Mouse (Mus musculus): ENCODE results near the gene Map1a. TPM values are rescaled to one million over a fixed set of nuclear protein-coding genes. Genes with fewer than 3 reads are reported as not detected.

Map1a gene
- polyA plus RNA-seq (2012; fragmentation: generic; extraction: Trizol), result 23.9 TPM
- long read RNA-seq, experiment 1, partial matches to known transcripts, result 8 of 9 reads
- long read RNA-seq, experiment 1, other reads (novel, unspliced or antisense), result 1 of 9 reads
- long read RNA-seq, experiment 2, partial matches to known transcripts, result 35 of 38 reads
- long read RNA-seq, experiment 2, other reads (novel, unspliced or antisense), result 3 of 38 reads

- Histone ChIP-seq H3K4me3 (ENCODE audit: insufficient read depth, poor library complexity, severe bottlenecking) (peak within 1 kb of the TSS; percentile 31), H3K79me3 (ENCODE audit: low read depth) (no peaks in the 10 kb centered on the region), H3K27me3 (ENCODE audit: control insufficient read depth, insufficient read depth, insufficient read length) (no peaks in the 10 kb centered on the region), H3K36me3 (ENCODE audit: control insufficient read depth, insufficient read depth) (no peaks in the 10 kb centered on the region), H3K79me2 (ENCODE audit: control insufficient read depth, insufficient read depth) (no peaks in the 10 kb centered on the region), H3ac (ENCODE audit: control insufficient read depth, insufficient read length, low read depth) (peak within 1 kb of the TSS; percentile 47)
- TF ChIP-seq CEBPB (IDR thresholded peaks at IDR 0.05; ENCODE audit: low read depth) (no peak), MYOG (IDR thresholded peaks at IDR 0.05; ENCODE audit: control insufficient read depth, extremely low read depth, insufficient read length) (no peak), FOSL1 (IDR thresholded peaks at IDR 0.05; ENCODE audit: insufficient read depth, low read length, poor library complexity, severe bottlenecking) (no peak), USF1 (IDR thresholded peaks at IDR 0.05; ENCODE audit: low read depth) (no peak), MYOD1 (IDR thresholded peaks at IDR 0.05; ENCODE audit: control insufficient read depth, insufficient read length, low read depth) (no peak), MAX (IDR thresholded peaks at IDR 0.05) (no peak), CTCF (IDR thresholded peaks at IDR 0.05; ENCODE audit: control insufficient read depth, insufficient read depth, insufficient read length) (no peak)
Measured at GRCm38 (mm10) chr2:121288901-121289729, at the start of gene Map1a. Gene Map1a, plus strand, starts transcription at chr2:121289600.

GRCm38 (mm10) chr2:121244099-121244498 lies 45.3 kb upstream of the Map1a start:
- no peaks in the 10 kb centered on the region for H3K27me3 ChIP-seq (ENCODE audit: control insufficient read depth, insufficient read depth, insufficient read length)
- TF ChIP-seq MYOG (IDR thresholded peaks at IDR 0.05; ENCODE audit: control insufficient read depth, extremely low read depth, insufficient read length), result no peak
- TF ChIP-seq CTCF (IDR thresholded peaks at IDR 0.05; ENCODE audit: control insufficient read depth, insufficient read depth, insufficient read length), result no peak
- no peak for TF ChIP-seq MAX (IDR thresholded peaks at IDR 0.05)
- no peak for TF ChIP-seq CEBPB (IDR thresholded peaks at IDR 0.05; ENCODE audit: low read depth)
- TF ChIP-seq FOSL1 (IDR thresholded peaks at IDR 0.05; ENCODE audit: insufficient read depth, low read length, poor library complexity, severe bottlenecking), result no peak
- no peak for TF ChIP-seq USF1 (IDR thresholded peaks at IDR 0.05; ENCODE audit: low read depth)
- TF ChIP-seq MYOD1 (IDR thresholded peaks at IDR 0.05; ENCODE audit: control insufficient read depth, insufficient read length, low read depth), result no peak
- no peak overlapping the region for H3ac ChIP-seq (ENCODE audit: control insufficient read depth, insufficient read length, low read depth)
- H3K79me3 ChIP-seq (ENCODE audit: low read depth), result no peaks in the 10 kb centered on the region
- no peak overlapping the region for H3K4me3 ChIP-seq (ENCODE audit: insufficient read depth, poor library complexity, severe bottlenecking)
- H3K36me3 ChIP-seq (ENCODE audit: control insufficient read depth, insufficient read depth), result peaks cover 56% of the 10 kb centered on the region
- no peaks in the 10 kb centered on the region for H3K79me2 ChIP-seq (ENCODE audit: control insufficient read depth, insufficient read depth)

GRCm38 (mm10) chr2:121249758-121250157 lies 39.6 kb upstream of the Map1a start:
- peaks cover 89% of the 10 kb centered on the region for H3K36me3 ChIP-seq (ENCODE audit: control insufficient read depth, insufficient read depth)

GRCm38 (mm10) chr2:121268446-121268845 lies 21.0 kb upstream of the Map1a start:
- no peak overlapping the region for H3K4me3 ChIP-seq (ENCODE audit: insufficient read depth, poor library complexity, severe bottlenecking)
- peaks cover 23% of the 10 kb centered on the region for H3K36me3 ChIP-seq (ENCODE audit: control insufficient read depth, insufficient read depth)
- H3K79me3 ChIP-seq (ENCODE audit: low read depth), result peaks cover 11% of the 10 kb centered on the region

More at GRCm38 (mm10) chr2:121249758-121250157, 39.6 kb upstream of the Map1a start:
- no peaks in the 10 kb centered on the region for H3K79me2 ChIP-seq (ENCODE audit: control insufficient read depth, insufficient read depth)
- H3K79me3 ChIP-seq (ENCODE audit: low read depth), result no peaks in the 10 kb centered on the region
- H3K4me3 ChIP-seq (ENCODE audit: insufficient read depth, poor library complexity, severe bottlenecking), result no peak overlapping the region
- H3ac ChIP-seq (ENCODE audit: control insufficient read depth, insufficient read length, low read depth), result no peak overlapping the region
- TF ChIP-seq MYOG (IDR thresholded peaks at IDR 0.05; ENCODE audit: control insufficient read depth, extremely low read depth, insufficient read length) (no peak), USF1 (IDR thresholded peaks at IDR 0.05; ENCODE audit: low read depth) (no peak), MAX (IDR thresholded peaks at IDR 0.05) (no peak), FOSL1 (IDR thresholded peaks at IDR 0.05; ENCODE audit: insufficient read depth, low read length, poor library complexity, severe bottlenecking) (no peak), MYOD1 (IDR thresholded peaks at IDR 0.05; ENCODE audit: control insufficient read depth, insufficient read length, low read depth) (no peak), CEBPB (IDR thresholded peaks at IDR 0.05; ENCODE audit: low read depth) (no peak), CTCF (IDR thresholded peaks at IDR 0.05; ENCODE audit: control insufficient read depth, insufficient read depth, insufficient read length) (no peak)
- H3K27me3 ChIP-seq (ENCODE audit: control insufficient read depth, insufficient read depth, insufficient read length), result no peaks in the 10 kb centered on the region

GRCm38 (mm10) chr2:121270521-121271235 lies 18.7 kb upstream of the Map1a start:
- no peak for TF ChIP-seq MYOD1 (IDR thresholded peaks at IDR 0.05; ENCODE audit: control insufficient read depth, insufficient read length, low read depth)
- no peak for TF ChIP-seq CTCF (IDR thresholded peaks at IDR 0.05; ENCODE audit: control insufficient read depth, insufficient read depth, insufficient read length)
- TF ChIP-seq FOSL1 (IDR thresholded peaks at IDR 0.05; ENCODE audit: insufficient read depth, low read length, poor library complexity, severe bottlenecking), result no peak
- TF ChIP-seq MAX (IDR thresholded peaks at IDR 0.05), result no peak
- no peak for TF ChIP-seq USF1 (IDR thresholded peaks at IDR 0.05; ENCODE audit: low read depth)
- TF ChIP-seq CEBPB (IDR thresholded peaks at IDR 0.05; ENCODE audit: low read depth), result no peak
- TF ChIP-seq MYOG (IDR thresholded peaks at IDR 0.05; ENCODE audit: control insufficient read depth, extremely low read depth, insufficient read length), result no peak
- peak overlapping the region; percentile 89 for H3ac ChIP-seq (ENCODE audit: control insufficient read depth, insufficient read length, low read depth)
- no peaks in the 10 kb centered on the region for H3K27me3 ChIP-seq (ENCODE audit: control insufficient read depth, insufficient read depth, insufficient read length)
- peaks cover 21% of the 10 kb centered on the region for H3K79me2 ChIP-seq (ENCODE audit: control insufficient read depth, insufficient read depth)
- H3K79me3 ChIP-seq (ENCODE audit: low read depth), result peaks cover 8% of the 10 kb centered on the region
- H3K36me3 ChIP-seq (ENCODE audit: control insufficient read depth, insufficient read depth), result peaks cover 15% of the 10 kb centered on the region
- H3K4me3 ChIP-seq (ENCODE audit: insufficient read depth, poor library complexity, severe bottlenecking), result peak overlapping the region; percentile 73

More at GRCm38 (mm10) chr2:121268446-121268845, 21.0 kb upstream of the Map1a start:
- Histone ChIP-seq H3ac (ENCODE audit: control insufficient read depth, insufficient read length, low read depth) (no peak overlapping the region), H3K79me2 (ENCODE audit: control insufficient read depth, insufficient read depth) (peaks cover 34% of the 10 kb centered on the region), H3K27me3 (ENCODE audit: control insufficient read depth, insufficient read depth, insufficient read length) (no peaks in the 10 kb centered on the region)
- TF ChIP-seq MAX (IDR thresholded peaks at IDR 0.05) (no peak), USF1 (IDR thresholded peaks at IDR 0.05; ENCODE audit: low read depth) (no peak), FOSL1 (IDR thresholded peaks at IDR 0.05; ENCODE audit: insufficient read depth, low read length, poor library complexity, severe bottlenecking) (no peak), CEBPB (IDR thresholded peaks at IDR 0.05; ENCODE audit: low read depth) (no peak), CTCF (IDR thresholded peaks at IDR 0.05; ENCODE audit: control insufficient read depth, insufficient read depth, insufficient read length) (no peak), MYOD1 (IDR thresholded peaks at IDR 0.05; ENCODE audit: control insufficient read depth, insufficient read length, low read depth) (no peak), MYOG (IDR thresholded peaks at IDR 0.05; ENCODE audit: control insufficient read depth, extremely low read depth, insufficient read length) (no peak)

All from C2C12 (cell line).